Mouse (Mus musculus): ENCODE results near the gene Csf2rb.

Gene Csf2rb

DNA sequence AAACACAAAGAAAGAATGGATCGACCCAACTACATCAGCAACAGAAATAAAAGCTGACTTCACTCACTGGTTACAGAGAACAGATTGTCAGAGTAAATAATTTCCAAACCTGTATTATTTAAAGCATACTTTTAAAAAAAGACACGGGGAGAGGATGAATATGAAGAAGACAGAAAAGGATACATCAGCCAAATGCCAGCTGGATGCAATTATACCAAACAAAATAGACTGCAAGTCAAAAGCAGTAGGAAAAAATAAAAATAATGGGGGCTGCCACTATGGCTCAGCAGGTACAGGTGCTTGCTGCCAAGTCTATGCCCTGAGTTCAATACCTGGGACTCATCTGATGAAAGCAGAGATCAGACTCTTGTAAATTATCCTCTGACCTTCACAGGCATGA lies 54.7 kb downstream of the Csf2rb start:
- no peak for DNase-seq

DNA sequence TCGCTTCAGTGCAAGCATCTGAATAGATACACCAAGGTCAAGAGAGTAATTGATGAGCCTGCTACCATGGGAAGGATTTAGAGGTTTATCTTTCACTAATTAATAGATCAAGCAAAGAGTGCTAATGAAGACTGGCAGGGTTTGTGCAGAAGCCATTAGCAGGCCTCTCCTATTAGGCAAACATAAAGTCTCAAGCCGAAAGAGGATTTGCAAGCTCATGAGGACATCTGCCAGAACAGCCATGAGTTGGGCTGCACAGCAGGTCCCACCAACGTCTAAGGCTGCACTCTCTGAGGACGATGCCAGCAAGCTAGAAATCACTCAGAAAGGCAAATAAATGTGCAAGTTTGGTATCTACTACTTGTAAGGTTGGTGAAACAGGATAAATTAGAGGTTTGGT lies 55.2 kb downstream of the Csf2rb start:
- DNase-seq = no peak

DNA sequence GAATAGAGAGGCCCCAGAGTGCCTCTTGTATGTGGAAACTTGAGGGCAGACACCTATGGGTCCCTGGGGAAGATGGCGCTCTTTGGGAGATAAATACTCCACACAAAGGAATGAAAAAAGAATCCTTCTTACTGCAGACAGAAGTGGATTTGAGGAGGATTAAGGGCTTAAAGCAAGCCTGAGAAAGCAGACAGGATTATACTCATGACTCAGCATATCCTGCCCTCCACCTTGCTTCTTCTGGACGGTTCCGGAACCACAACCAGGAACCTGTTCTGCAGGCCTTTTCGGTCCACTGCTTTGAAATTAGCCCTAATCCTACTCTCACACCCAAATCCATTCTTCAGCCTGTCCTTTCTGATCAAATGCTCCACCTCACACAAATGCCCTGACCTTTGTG lies 56.6 kb downstream of the Csf2rb start:
- no peak for DNase-seq

DNA sequence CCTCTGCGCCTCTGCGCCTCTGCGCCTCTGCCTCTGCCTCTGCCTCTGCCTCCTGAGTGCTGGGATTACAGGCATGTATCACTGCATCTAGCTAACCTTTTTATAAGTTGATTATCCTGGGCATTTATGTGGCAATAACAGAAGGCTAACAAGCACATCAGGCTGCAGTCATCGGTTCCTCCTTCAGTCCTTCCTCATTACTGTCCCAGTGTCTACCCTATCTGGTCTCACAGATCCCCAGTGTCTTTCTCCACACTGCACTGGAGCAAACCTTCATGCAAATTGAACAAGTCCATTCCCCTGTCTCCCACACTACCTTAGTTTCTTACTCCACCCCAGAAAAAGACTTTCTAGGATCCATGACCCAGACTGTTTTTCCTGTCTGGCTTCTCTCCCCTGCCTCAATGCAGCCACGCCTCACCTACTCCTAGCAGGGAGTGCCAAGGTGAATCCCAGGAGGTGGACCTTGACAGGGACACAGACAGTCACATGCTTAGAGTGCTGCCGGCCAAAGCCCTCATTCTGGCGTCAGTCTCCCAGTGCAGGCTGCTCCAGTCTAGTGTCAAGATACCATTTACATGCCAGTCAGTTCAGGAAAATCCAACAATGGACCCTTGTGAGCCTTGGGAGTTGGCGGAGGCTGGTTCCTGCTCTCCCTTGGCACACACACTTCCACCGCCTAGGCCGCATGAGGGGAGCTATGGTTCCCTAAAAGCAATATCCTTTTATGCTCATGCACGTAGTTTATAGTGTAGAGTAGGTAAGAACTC lies 58.1 kb downstream of the Csf2rb start:
- peak; percentile 61 for DNase-seq

DNA sequence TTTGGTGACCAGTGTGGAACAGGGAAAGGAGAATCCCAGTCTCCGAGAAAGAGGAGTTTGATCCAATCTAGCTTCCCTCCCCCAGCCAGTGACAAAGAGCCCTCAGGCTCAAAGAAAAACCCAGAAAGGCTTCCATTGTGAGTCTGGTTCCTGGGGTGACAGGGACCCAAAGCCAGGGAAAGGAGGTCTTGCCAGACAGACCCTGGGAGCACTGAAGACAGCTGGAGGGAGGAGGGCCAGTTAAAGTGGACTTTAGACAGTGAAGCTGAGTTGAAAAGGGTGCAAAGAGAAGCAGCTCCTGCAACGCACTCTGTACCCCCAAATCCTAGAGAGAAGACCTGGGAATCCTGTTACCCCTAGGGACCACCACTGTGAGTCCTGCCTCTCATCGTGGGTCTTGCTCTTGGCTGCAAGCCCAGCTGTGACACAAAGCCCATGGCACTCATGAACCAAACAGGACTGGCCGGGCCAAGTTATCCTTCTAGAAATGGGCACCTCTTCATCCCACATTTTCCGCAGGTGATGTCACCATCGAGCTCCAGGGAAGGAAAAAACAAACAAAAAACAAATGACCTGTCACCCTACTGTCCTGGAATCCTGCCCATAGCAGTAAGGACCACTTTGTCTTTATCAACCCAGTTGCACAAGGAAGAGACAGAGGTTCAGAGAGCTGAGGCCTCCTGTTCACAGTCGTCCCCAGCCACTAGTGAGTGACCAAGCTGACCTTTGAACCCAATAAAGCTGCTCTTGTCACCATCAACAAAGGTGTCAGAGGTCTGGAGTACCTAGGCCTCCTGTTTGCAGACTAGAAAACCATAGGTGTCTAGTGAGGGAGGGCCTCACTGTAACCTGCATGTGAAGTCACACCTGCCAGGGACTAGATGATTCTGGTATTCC lies 58.9 kb downstream of the Csf2rb start:
- peak; percentile 35 for DNase-seq

DNA sequence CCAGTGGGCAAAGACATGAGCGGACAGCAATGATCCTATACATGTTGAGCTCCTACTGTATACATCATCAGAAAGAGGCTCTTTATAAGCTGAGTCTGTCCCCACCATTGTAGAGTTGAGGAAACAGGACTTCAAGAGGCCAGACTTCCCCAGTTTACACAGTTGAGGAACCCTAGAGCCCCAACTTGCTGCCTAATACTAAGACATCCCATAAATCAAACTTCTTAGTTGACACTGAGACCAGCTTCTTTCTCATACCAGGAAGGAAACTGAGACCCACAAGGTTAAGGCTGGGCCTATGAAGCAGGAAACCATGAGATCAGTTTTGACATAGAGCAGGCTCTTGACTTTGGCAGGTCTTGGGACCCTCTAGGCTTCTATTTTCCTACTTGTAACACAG lies 60.0 kb downstream of the Csf2rb start:
- no peak for DNase-seq

DNA sequence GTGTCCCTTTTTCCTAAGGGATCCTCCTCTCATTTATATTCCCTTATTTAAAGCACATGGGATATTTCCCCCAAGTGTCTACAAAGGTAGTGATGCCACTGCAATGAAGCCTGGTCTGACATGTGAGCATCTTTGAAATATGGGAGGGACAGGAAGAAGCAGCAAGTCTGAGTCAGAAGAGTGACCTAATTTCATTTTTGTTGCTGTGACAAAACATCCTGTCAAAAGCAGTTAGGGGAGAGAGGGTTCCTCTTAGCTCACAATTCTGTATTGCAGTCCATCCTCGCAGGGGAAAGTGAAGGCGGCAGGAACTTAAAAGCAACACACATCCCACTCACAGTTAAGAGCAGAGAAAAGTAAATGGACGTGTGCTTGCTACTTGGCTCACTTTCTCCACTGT lies 65.3 kb downstream of the Csf2rb start:
- DNase-seq = no peak

DNA sequence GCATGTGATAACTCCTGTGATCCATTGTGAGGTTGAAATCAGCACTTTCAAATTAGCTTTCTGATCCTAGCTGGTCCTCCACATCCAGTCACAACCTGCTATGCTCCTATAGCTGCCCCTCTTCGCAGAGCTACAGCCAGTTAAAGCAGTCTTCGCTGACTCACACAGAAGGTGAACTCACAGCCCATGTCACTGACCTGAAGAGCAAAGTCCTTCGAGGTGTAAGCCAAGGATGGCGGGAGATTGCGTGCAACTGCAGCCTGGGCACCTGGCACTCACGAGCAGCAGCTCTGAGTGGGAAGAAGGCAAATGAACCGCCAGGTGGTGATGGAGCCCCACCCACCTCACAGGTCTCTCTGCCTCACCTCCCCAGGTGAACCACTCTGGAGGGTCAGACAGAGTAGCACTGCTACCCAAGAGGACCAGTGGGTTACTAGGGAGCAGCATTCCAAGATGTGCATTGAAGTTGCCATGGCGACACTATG lies 70.0 kb downstream of the Csf2rb start, which contains the start of gene Tex33:
Gene Tex33 (minus strand): TSS at position 435 of the 485 bp plus-strand sequence.
- no peak for DNase-seq

DNA sequence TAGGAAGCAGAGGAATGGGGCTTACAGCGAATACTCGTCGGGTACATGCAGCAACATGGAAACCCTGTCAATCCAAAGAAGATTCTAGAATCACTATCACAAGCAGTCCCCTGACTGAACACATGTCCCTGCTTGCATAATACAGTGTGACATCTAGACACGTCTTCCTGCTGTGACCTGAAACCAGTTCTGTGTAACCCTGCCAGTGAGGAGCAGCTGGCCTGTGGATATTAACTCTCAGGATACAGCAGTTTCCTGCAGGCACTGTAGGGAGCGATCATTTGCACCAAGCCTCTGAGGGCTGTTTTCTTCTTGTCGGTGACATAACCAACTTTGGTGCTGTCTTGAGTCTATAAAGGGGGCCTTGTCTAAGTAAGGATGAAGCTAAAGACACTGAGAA lies 75.8 kb downstream of the Csf2rb start:
- no peak for DNase-seq

DNA sequence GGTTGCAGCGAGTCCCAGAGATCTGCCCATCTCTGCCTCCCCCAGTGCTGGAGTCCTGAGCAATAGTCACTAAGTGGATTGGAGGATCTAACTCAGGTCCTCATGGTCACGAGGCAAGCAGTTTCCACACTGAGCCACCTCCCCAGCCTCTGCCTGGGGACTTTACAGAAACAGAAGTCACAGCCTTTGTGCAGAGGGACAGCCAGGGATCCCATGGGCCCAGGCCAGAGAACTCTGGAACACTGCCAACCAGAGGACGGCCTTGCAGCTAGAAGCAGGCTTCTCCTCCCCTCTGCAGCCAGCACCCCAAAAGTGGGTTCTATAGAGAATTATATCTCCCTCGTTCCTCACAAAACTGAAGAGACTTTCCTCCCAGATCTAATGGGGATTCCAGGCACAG lies 76.4 kb downstream of the Csf2rb start:
- peak; percentile 40 for DNase-seq

DNA sequence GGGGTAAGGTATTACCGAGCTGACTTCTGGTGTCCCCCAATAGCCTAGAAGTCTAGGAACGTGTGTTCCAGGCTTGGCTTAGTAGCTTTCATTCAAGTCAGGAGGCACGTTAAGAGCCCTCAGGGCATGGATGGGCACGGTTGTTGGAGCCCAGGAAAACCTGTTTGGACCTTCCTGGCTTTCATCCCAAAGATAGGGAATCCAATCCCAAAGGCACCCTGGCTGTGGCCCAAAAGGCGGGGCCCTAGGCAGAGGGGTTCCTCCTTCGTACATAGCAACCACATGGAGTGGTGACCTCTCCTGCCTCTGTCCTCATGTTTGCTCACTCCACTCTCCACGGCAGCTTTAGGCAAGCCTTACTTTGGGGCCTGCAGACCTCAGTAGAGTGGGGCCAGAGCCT lies 76.9 kb downstream of the Csf2rb start:
- DNase-seq = no peak

DNA sequence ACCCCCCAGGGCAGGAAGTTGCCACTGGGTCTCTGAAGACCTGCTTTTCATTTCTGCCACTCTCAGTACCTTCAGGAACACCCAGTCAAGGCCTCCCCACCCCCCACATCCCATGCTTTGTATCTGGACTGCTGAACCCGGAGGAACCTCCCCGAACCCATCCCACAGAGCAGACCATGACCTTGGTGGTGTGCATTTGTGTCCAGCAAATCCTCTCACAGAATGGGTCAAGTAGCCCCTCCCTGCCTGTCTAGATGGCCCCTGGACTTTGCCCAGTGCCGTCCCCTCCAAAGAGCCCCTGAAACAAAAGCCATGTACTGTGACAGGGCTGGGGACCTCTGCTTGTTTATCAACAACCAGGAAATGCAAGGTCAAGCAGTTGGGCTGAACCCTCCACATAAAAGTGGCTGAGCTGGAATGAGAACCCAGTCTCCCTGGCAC lies 77.8 kb downstream of the Csf2rb start:
- no peak for DNase-seq
